Mouse (Mus musculus) splenic B cell, adult 2 months (primary cell): ENCODE results near the gene Asz1.

Experiments
- DNase-seq: peaks from one replicate; pipeline ENCODE4 v3.0.0-alpha.2; 2011; ENCODE audit warnings: low read depth, low spot score
- H3K27me3 ChIP-seq: 2 replicates; pipeline ENCODE4 v1.6.1; 2012; ENCODE audit warnings: mild to moderate bottlenecking, low read length, moderate library complexity, mixed read lengths; ENCODE audit not compliant: control insufficient read depth, poor library complexity, insufficient read depth, severe bottlenecking
- H3K36me3 ChIP-seq: 2 replicates; pipeline ENCODE4 v1.6.1; 2012; ENCODE audit warnings: mild to moderate bottlenecking, low read length, moderate library complexity, mixed read lengths; ENCODE audit not compliant: control insufficient read depth, poor library complexity, insufficient read depth, severe bottlenecking

Gene Asz1

GRCm38 (mm10) chr6:18032271-18032670 lies 76.6 kb downstream of the Asz1 start:
- no peak for DNase-seq
- H3K27me3 ChIP-seq, result no peaks in the 10 kb centered on the region
- no peaks in the 10 kb centered on the region for H3K36me3 ChIP-seq

- DNase-seq, result no peak
- Histone ChIP-seq H3K27me3 (no peaks in the 10 kb centered on the region), H3K36me3 (no peaks in the 10 kb centered on the region)
These were observed 77.3 kb downstream of the Asz1 start for GRCm38 (mm10) chr6:18031509-18032010.

DNA sequence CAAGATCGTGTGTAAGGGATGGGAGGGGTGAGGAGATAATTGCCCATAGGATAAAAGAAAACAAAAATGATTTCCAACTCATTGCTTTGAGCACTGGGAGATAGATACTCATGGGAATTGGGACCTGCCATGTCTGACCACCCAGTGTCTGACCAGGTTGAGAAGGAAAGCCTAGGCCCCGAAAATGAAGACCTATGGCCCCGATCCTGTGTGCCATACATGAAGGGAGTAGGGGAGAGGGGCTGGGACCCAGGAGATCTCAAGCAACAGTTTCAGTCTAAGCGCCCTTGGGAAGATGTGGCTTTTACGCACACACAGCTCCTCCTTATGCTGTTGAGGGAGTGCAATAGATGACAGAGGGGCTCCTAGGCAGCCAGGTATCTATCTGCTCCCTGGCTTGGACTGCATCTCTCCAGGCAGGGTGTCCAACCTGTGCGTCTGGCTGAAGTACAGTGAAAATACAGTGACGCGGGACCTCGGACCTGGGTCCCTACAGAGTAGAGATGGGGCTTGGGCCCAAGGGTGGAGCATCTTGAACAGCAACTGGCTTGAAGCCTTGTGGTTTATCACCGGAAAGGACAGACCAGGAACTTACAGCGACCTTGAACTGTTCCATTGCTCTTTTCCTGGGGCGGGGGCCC lies 77.9 kb downstream of the Asz1 start:
- H3K27me3 ChIP-seq, result no peaks in the 10 kb centered on the region
- no peaks in the 10 kb centered on the region for H3K36me3 ChIP-seq
- no peak for DNase-seq

GRCm38 (mm10) chr6:18029746-18030656 lies 78.9 kb downstream of the Asz1 start, which contains the start of gene Wnt2:
TSS of gene Wnt2 (minus strand) at chr6:18030585.
- Histone ChIP-seq H3K27me3 (no peaks in the 10 kb centered on the region), H3K36me3 (no peaks in the 10 kb centered on the region)
- DNase-seq, result no peak

GRCm38 (mm10) chr6:18024133-18024794 lies 84.6 kb downstream of the Asz1 start:
- Histone ChIP-seq H3K36me3 (no peaks in the 10 kb centered on the region), H3K27me3 (no peaks in the 10 kb centered on the region)
- DNase-seq, result no peak

GRCm38 (mm10) chr6:18013346-18013745 lies 95.5 kb downstream of the Asz1 start:
- Histone ChIP-seq H3K36me3 (no peaks in the 10 kb centered on the region), H3K27me3 (no peaks in the 10 kb centered on the region)
- DNase-seq, result no peak

GRCm38 (mm10) chr6:18007356-18007755 lies 101.5 kb downstream of the Asz1 start:
- Histone ChIP-seq H3K36me3 (no peaks in the 10 kb centered on the region), H3K27me3 (no peaks in the 10 kb centered on the region)
- DNase-seq, result no peak

DNA sequence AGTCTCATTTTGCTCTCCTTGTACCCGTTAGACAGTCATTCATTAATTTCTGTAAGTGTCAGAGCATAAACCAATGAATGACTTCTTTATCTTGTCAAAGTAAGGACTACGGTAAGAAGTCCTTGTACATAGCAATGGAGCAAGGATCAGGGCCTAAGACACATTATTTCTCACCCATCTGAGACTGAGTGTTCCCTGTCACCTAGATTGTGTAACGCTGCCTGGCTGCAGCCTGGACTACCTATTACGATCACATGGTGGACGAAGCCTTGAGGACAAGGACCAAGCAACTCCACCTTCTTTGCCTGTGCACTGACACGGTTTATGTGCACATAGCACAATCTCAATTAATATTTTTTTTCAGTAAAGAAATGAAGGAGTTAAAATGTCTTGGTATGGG lies 106.8 kb downstream of the Asz1 start:
- DNase-seq, result no peak
- H3K36me3 ChIP-seq, result no peaks in the 10 kb centered on the region
- H3K27me3 ChIP-seq, result no peaks in the 10 kb centered on the region; the same call in 1 of the 2 replicates
